Mouse (Mus musculus): ENCODE results near the gene App. TPM values are rescaled to one million over a fixed set of nuclear protein-coding genes. Genes with fewer than 3 reads are reported as not detected.

Gene App
- total and polyA plus RNA-seq, 3 experiments, result 229 to 386 (median 361) TPM

GRCm38 (mm10) chr16:84973446-84974175, 200.0 kb downstream of the App start:
- DNase-seq, result no peak

DNA sequence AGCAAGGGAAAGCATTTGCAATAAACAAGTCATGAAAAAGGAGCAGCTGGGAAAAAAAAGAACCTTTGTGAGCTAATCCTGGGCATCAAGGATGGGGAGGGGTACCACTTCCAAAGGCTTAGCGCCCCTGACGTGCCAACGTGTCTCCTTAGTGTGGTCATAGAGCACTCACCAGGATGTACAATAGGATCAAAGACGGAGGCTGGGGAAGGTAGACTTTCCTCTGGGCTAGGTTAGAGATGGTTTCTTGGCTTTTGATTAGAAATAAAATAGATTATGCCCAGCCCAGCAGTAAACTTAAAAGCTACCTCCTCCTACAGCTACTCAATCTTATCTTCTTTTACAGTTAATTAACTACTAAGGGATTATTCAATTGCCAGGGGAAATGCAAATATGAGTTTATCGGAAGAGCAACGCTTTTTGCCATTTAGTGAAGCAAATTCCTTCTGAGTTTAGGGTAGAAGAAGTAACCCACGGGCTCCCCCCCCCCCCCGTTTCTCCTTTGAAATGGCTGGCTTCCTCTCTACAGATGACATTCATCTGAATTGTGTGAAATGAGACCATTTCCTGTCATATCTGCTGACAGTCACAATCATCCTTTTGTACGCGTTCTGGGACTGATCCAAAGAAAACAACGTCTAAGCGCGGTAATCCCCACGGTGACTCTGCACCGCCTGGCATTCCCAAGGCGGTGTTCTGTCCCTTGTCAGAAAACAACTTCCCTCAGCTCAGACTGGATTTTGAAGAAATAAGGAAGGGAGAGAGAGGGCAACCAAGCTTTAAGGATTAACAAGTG, 201.8 kb downstream of the App start:
- peak; percentile 24 for DNase-seq

DNA sequence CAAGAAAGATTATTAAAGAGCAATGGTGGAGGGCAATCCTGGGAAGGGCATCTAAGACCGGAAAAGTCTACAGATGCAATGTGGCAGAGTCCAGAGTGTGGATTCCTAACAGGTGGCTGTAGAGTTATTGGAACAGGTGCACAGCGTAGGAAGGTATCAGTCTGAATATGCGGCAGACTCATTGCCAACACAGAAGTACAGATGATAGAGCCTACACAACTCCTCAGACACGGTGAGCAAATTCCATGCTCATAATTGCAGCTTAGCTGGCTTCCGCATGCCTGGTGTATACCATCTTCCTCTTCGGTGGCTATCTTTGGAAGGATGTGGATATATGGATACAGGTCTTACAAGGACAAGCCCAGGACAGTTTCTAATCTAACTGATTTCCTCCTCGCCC, 204.5 kb downstream of the App start:
- no peak for DNase-seq

GRCm38 (mm10) chr16:84966983-84967382, 206.6 kb downstream of the App start:
- DNase-seq, result peak; percentile 16

- DNase-seq, result no peak
These were observed 207.5 kb downstream of the App start for GRCm38 (mm10) chr16:84966096-84966495.

GRCm38 (mm10) chr16:84963960-84964359, 209.6 kb downstream of the App start:
- DNase-seq, result no peak

- no peak for DNase-seq
These were observed 210.0 kb downstream of the App start for GRCm38 (mm10) chr16:84963527-84963926.

- no peak for DNase-seq
These were observed 216.3 kb downstream of the App start for GRCm38 (mm10) chr16:84957253-84957652.

- no peak for DNase-seq
These were observed 216.9 kb downstream of the App start for GRCm38 (mm10) chr16:84956690-84957089.

GRCm38 (mm10) chr16:84955840-84956239, 217.7 kb downstream of the App start:
- DNase-seq, result no peak

GRCm38 (mm10) chr16:84955204-84955839, 218.2 kb downstream of the App start:
- peak; percentile 83 for DNase-seq

GRCm38 (mm10) chr16:84931024-84931423, 242.5 kb downstream of the App start:
- no peak for DNase-seq

- DNase-seq, result no peak
These were observed 245.7 kb downstream of the App start for GRCm38 (mm10) chr16:84927827-84928226.

DNA sequence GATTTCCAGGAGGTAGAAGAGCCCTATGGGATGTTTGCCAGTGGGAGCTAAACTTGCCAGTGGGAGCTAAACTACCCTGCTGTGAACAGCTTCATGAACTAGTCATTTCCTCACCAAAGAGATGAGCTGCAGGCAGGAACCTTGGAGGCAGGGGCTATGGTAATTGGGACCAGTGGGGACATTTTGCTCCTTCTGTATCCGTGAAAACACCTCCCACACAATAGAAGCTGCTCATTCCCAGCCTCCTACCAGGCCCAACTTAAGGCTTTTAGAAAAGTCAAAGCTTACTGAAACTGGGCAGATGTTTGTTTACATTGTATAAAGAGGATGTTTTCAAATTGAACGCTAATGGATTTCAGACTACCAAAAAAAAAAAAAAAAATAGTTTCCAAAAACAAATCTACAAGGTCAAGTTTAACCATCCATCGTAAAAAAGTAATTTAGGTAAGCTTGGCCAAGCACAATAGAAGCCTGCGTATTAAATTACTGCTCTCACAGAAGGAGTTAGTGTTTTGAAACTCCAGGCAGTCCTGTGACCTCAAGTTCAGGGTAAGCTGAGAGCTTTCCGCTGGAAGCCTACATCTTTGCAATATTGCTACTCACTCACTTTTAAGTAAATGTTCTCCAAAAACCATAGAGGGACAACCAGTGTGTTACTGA, 253.8 kb downstream of the App start:
- DNase-seq, result no peak

GRCm38 (mm10) chr16:84919087-84919486, 254.5 kb downstream of the App start:
- no peak for DNase-seq

DNA sequence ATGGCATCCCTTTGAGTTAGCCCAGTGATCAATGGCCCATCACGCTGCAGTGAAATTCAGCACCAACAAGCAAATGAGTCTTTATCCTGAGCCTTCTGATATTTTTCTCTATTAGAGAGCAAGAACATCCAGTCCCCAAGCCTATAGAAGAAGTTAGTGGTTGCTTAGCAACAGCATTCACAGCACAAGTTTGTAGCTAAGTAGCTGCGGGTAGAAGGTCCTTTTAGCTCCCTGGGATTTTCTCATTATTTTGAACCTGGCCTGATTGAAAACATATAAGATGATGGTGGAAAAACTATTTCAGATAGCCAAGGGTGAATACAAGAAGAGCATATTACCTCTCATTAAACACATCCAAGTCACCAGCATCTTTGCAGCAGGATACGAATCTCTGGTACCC, 256.8 kb downstream of the App start:
- DNase-seq, result no peak

DNA sequence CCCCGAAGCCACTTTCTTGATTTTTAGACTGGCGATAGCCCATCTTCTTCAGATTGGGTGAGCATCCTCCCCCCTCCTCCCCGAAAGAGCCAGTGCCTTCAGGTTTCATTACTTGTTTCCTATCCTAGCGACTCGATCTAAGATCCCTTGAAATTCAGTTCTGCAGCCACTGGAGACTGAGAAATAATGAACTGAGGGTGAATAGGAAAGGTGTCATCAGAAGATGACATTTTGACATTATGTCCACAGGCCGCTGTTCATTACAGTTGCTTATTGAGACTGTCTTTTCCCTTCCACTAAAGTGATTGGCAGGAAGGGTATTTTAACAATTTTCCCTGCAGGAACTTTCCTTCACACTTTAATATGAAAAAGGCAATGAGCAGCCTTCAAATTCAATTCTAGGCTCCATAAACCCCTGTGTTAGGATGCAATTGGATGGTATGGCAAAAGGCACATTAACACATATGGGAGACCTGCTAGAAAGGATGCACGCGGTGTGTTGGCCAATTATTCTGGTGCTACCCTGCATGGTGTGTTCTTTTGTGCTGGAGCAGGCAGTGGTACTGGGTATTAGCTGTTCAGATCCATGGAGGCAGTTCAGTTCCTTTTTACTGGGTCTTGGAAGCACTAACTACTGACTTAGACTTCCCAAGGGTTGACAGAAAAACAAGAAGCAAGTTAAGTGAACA, 261.9 kb downstream of the App start:
- no peak for DNase-seq

DNA sequence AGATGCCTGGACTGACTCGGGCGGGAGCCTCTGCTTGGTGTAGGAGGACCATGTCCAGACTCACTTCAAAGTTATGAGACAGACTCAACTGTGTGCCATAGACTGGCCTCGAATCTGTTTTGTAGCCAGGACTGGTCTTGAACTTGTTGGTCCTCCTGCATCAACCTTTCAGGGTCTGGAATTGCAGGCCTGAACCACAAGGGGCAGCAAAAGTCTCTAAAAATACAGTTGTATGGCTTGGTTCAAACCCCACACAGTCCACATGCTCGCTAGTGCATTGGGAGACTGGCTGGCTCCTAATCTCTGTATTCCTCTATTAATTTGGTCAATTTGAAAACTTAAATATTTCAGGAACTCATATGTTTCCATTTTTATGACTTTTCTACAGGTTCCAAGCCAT, 270.6 kb downstream of the App start:
- no peak for DNase-seq

Data from adrenal gland, adult 2 months (tissue).